Mouse (Mus musculus): ENCODE measurements at regions not wholly inside any gene's neighbourhood (a gene's known extent, or its start where the extent isn't known, plus 50 kb on each side); places are given as distances from the start of the nearest gene placed in this dataset.

GRCm38 (mm10) chr10:3630763-3631223 is 90.8 kb downstream of the Iyd start:
- peak; percentile 49 for DNase-seq (ENCODE audit: low spot score)

GRCm38 (mm10) chr10:3633871-3634496 is 93.9 kb downstream of the Iyd start:
- peak; percentile 48 for DNase-seq (ENCODE audit: low spot score)

DNA sequence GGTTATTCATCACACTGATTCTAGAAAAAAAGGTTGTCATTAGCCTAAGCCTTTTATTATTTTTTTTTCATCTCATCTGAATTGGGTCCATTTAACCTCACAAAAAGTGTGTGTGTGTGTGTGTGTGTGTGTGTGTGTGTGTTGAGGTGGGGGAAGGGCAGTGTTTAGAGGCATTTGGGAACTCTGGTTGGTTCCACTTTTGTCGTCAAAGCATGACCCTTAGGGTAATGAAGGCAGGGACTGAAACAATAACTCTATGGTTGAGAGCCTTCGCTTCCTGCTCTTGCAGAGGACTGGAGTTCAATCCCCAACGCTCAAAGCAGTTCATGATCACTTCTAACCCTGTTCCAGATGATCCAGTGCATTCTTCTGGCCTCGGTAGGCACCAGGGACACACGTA is 96.1 kb upstream of the Plekhg1 start:
- no peak for DNase-seq (ENCODE audit: low spot score)

DNA sequence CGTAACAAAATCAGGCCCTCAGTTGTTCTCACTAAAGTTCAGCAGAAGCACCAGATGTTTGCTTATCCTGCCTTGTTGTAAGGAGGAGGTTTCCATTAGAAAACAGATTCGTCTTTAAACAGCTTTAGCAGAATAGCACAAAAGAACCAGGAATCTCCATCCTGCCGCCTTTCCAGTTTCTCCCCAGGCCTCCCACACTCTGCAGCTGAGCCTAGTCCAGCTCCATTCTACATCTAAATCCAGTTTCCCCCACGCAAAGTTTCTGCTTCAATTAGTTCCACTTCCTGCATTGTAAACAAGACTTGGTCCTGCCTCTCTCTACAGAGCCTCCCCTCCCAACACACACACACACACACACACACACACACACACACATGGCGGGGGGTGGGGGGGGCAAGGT is 95.1 kb upstream of the Plekhg1 start:
- DNase-seq (ENCODE audit: low spot score), result no peak

DNA sequence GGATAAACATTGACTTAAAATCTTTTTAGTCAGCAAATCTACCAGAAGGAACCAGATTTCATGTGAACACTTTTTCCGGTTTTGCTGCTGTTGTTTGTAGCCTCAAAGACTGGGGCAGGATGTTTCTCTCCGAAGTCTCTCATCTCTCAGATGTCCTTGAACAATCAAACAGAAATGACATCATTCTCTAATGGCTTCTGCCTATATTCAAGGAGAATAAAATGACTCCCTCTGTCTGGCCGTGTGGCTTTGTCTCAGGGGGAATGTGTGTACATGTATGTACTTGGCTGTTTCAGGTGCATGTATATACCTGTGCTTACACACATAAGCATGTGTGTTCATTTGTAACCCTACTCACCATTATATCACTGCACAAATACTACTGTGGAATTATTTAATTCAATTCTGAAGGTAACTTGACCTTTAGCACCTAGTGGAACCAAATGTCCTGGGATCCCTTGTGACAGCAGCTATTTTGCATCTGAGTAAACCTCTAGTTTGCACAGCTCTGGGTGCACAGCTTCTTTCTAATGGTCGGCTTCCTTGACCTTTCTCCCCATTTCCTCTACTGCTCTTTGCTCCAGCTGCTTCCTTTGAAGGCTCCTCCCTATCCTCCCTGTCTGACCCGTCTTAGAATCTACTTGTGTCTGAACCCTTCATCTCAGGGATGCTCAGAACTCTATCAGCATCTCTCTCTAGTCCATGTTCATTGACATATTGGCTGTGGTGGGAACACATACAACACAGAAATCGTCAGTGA is 93.8 kb upstream of the Plekhg1 start:
- DNase-seq (ENCODE audit: low spot score), result no peak

DNA sequence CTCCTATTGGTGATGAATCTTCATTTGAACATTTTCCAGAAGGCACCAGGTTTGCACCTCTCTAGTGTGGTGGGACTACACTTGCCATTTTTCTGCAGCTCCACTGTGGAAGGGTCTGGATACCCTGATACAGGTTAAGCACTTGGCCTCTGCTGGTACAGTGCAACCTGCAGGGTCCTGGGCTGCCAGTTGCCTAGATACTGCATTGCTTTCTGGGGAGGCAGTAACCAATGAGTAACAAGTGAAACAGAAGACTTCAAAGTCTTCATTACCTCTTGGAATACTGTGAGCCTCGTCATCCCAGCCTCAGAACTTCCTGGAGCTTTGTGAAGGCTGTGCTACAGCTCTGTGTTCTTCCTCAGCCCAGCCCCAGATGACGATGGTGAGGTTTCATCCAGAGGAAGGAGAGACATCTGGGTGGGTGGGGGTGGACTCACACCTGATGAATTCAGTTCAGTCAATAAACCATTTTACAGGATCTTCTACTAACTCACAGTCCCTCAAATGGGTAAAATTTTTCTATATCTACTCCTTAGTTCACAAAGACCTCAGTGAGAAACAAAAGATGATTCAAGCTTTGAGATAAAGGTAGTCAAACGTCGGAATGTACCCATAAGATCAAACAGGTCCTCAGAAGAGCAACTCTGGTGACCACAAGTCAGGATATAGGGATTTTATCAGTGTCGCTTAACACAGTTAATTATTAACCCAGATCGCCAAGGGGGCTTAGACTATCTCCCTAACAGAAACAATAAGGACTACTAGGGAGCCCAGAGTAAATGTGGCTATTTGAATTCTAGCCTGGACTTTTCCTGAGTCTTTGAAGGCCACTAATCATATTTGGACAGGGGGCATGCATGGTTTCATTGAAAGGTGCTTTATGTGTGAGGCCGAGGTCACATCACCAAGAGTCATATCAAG is 92.1 kb upstream of the Plekhg1 start:
- DNase-seq (ENCODE audit: low spot score), result no peak

GRCm38 (mm10) chr10:3649983-3650382 is 90.2 kb upstream of the Plekhg1 start:
- no peak for DNase-seq (ENCODE audit: low spot score)

GRCm38 (mm10) chr10:3650561-3650960 is 89.6 kb upstream of the Plekhg1 start:
- no peak for DNase-seq (ENCODE audit: low spot score)

GRCm38 (mm10) chr10:3652522-3652921 is 87.6 kb upstream of the Plekhg1 start:
- no peak for DNase-seq (ENCODE audit: low spot score)

GRCm38 (mm10) chr10:3656081-3656480 is 84.1 kb upstream of the Plekhg1 start:
- no peak for DNase-seq (ENCODE audit: low spot score)

DNA sequence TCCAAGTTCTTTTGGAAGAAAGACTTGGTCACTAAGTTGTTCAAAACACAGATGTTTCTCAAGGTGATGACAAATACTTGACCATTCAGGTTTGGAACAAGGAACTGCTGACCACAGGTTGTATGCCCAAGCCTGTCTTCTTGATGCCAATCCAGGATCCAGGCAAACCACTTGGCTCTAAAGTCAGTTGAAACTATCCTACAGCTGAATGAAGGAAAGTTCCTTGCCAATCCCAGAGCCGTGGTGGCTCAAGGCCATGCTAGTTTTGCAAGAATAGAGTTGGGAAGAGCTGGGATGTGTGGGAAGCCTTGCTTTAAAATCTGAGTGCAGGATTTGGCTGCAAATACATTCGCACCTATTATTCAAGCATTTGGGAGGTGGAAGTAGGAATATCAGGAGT is 78.0 kb upstream of the Plekhg1 start:
- no peak for DNase-seq (ENCODE audit: low spot score)

GRCm38 (mm10) chr10:3662571-3662970 is 77.6 kb upstream of the Plekhg1 start:
- no peak for DNase-seq (ENCODE audit: low spot score)

DNA sequence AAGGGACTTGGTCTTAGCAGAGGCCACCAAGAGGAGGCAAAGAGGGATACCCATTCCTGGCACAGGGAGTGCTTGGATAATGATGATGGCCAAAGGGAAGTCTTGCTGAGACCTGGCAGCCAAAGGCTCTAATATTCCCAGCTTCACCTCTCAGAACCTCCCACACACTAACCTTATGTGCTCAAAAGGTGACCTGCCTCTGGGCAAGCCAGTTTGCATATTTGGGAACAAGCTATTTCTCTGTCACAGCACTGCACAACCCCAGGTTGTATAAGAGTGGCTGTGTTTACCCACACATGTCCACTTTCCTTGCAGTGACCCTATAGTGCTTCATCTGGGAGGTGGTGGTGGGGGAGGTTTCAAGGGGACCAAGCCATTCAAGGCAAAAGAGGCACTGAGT is 76.9 kb upstream of the Plekhg1 start:
- DNase-seq (ENCODE audit: low spot score), result no peak

DNA sequence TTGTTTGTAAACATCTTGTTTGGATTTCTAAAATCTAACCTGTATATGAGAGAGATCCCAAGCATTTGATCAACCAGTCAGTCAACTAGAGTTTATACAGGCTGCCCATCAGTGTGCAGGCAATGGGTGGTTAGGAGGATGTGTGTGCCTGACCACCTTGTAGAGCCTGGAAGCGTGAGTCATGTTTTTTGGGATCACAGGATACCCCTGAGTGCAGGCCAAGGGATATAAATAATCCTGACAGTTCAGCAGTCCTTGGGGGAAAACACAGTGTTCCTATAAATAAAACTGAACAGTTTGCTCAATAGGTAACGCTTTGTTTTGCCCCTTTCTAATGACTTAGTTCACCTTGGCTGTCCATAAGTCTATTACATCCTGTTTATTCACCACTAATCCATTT is 55.7 kb upstream of the Plekhg1 start:
- no peak for DNase-seq (ENCODE audit: low spot score)
